Mouse (Mus musculus) naive thymus-derived CD4-positive, alpha-beta T cell, adult 2 months (primary cell): ENCODE measurements at regions not wholly inside any gene's neighbourhood (a gene's known extent, or its start where the extent isn't known, plus 50 kb on each side); places are given as distances from the start of the nearest gene placed in this dataset.

Source experiments
- DNase-seq: peaks from one replicate; pipeline ENCODE4 v3.0.0-alpha.2; 2011; ENCODE audit warnings: low read depth

- DNase-seq, result no peak
These were observed 89.7 kb downstream of the Mn1 start for GRCm38 (mm10) chr5:111506821-111507220.

GRCm38 (mm10) chr5:111507332-111507731, 90.2 kb downstream of the Mn1 start:
- DNase-seq, result no peak

- peak; percentile 93 for DNase-seq
These were observed 91.9 kb downstream of the Mn1 start for GRCm38 (mm10) chr5:111509014-111509561.

GRCm38 (mm10) chr5:111509575-111510057, 92.5 kb downstream of the Mn1 start:
- no peak for DNase-seq

DNA sequence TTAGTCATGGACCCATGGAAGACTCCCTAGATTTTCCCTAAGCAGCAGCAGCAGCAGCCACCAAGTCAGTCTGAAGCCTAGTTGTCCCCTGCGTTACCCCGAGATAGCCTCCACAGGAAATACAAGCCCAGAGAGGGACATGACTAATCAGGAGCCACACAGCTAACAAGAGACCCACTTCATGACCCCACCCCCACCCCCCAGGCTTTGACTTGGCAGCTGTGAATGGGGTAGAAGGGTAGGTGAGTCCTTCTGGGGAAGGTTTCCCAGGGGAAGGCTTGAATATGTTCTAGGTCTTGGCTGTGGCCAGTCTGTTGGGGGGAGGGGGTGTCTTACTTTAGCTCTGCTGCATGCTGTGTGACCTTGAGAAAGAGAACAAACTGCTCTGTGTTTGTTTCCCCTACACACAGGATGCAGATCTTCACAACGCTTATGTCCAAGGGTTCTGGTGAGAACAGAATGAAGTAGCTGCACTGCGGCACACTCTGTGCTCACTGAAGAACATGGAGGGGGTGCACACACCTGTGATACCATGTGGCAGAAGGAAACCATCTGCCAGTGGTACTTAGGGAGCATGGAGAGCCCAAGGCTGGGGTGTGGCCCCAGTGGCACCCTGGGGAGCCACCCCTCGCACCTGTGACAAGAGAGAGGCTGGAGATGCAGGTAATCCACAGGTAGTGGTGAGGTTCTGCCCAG, 93.2 kb downstream of the Mn1 start:
- peak; percentile 49 for DNase-seq

- peak; percentile 51 for DNase-seq
These were observed 93.7 kb downstream of the Mn1 start for GRCm38 (mm10) chr5:111510879-111511231.

DNA sequence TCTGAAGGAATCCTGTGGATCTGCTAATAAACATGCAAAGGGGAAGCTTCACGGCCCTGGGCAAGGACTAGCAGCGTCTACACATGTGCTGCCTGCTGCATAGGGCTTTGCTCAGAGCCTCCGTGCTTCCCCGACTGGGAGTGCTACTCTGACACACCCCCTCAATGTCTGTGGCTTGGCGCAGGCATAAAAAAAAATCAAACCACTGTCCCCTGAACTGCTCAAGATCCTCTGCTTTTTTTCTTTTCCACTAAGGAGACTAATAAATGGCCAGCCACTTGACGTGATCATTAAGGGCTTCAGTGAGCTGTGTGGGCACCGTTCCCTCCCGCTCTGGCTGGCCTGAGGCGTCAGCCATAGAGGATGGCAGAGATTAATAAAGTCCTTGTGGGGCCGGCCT, 94.8 kb downstream of the Mn1 start:
- no peak for DNase-seq

DNA sequence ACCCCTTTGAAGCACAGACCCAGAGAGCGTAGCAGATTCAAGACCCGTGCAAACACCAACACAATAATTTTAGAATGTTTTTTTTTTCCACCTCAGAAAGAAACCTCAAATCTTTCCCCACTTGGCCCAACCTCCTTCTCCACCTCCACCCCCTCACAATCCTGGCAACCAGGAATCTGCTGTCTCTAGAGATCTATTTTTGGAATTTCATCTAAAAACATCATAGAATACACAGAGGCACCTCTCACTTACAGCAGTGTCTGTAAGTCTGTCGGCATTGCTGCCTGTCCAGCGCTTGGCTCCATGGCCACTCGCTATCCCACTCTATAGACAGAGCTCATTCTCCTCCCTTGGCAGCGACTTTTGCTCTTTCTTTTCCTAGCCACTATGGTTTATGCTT, 96.8 kb downstream of the Mn1 start:
- no peak for DNase-seq

DNA sequence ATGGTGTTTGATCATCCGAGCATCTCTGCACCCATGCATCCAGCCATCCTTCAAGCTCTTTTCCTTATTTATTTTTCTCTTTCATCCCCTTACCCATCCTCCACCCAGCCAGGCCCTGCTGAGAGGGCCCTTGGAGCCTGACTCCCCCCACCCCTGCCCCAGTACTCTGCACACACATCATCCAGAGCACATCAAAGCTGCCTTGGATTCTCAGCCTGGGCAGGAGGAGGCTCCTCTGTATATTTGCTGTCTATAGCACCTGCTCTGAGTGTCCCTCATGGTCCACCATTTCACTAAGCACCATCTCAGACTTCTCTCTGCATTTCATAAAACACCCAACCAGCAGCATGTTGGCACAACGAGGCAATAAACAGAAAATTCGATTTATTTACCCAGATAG, 101.9 kb downstream of the Mn1 start:
- no peak for DNase-seq

- DNase-seq, result no peak
These were observed 102.4 kb downstream of the Mn1 start for GRCm38 (mm10) chr5:111519500-111520041.

DNA sequence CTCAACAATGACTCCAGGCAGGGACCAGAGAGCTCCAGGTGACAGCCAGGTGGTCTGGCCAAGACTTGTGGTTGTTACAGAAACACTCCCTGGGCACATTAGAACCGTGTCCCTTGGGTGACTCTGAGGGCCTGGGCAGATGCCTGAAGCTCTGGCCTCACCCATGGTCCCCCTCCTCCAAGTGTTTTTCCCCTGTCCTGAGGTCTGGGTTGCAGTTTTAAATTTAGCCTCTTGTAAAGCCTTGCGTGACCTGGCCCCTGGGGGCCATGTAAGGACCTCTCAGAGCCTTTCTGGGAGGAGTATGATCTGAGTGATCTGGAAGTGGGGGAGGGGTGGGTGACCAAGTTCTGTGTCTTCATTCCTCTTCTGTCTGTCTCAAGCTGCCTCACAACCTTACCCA, 104.7 kb downstream of the Mn1 start:
- DNase-seq, result no peak

DNA sequence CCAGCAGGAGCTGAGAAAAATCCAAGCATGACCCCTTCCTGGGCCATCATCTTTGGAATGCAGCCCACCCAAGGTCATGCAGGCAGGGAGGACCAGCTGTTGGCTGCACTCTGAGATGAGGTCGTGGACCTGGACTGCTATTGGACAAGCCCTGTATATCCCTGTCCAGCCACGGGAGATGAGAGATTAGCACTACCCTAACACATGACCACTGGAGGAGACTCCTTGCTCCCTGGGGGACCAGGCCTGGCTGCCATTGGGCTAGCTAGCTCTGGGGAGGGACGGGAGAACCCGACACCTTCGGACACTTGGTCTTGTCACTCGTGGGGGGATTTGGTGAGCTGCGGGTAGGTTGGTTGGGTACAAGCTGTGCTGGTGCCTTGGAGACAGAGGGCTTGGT, 105.4 kb downstream of the Mn1 start:
- no peak for DNase-seq

- DNase-seq, result no peak
These were observed 110.6 kb downstream of the Mn1 start for GRCm38 (mm10) chr5:111527741-111528140.

DNA sequence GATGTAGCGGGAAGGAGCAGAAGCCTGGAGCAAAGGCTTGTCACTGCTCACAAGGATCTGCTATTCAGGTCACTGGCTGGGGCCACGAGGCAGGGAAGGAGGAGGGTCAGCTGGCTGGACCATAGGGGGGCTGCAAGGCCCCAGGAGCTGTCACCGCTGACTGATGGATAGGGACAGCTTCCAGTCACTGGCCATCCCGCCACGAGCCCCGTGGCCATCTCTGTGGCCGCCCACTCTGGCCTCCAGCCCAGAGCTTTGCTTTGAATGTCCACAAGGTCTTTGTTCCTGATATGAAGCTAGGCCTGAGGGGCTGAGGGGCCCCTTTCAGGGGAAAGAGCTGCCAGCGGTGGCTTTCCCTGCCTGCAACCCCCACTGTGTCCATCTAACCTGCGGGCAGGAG, 111.9 kb downstream of the Mn1 start:
- DNase-seq, result no peak

DNA sequence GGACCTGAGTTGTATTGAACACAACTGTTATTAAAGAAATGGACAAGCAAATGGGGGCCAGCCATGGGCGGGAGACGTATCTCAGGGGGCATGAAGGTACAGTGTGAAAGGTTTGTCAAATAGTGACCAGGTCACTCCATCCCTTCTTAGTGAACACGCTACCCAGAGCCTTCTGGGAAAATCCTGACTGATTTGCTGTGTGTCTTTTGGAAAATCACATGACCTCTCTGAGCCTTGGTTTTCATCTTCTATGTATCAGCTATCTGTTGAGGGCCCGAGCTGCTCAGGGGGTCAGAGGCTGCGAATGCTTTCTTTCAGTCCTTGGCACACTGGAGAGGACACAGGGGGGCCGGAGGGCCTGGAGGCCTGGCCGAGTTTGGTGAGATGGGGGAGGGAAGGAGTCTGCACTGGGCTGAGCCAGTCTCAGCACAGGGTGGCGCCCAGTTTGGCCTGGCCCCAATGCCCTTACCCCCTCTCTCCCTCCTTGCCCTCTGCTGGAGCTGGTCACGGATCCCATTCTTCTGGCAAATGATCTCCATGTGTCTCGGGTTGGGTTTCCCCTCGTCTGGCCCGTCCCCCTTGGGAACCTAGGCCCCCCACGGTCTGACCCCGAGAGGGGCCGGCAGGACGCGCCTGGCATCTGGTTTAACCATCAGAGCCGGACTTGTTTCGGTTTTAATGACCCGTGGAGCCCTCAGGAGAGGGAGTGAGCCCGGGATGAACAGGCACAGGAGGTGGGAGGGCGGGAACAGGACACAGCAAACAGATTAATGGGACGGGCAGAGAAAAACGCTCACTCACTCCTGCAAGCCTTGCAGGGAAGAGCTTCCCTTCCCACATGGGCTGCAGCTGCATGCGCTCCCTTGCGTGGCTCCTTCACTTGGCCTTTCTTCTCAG, 113.7 kb downstream of the Mn1 start:
- no peak for DNase-seq

DNA sequence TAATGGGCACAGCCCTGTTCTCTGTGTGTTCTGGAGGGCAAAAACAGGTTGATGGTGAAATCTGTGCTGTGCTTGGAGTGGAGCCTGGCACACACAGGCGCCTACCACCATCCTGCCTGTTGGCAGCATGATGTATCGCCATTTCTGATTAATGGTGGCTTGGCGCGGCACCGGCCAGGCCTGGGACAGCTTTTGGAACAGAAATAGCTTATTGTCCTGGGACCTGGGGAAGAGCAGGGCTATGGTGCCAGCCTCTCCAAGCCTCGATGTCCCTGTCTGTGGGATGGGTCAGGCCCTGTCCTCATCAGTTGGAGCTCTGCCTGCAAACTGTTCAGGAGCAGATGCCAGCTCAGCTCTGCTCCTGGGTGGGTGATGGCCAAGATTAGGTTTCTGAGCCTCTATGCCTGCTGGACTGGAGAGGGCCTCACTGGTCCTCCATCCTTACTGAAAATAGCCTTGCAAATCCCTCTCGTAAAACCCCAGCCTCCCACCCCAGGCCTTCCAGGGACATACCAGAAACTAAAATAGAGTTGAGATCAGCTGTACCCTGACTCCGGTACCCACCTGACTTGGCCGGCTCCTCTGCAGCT, 115.4 kb downstream of the Mn1 start:
- no peak for DNase-seq

DNA sequence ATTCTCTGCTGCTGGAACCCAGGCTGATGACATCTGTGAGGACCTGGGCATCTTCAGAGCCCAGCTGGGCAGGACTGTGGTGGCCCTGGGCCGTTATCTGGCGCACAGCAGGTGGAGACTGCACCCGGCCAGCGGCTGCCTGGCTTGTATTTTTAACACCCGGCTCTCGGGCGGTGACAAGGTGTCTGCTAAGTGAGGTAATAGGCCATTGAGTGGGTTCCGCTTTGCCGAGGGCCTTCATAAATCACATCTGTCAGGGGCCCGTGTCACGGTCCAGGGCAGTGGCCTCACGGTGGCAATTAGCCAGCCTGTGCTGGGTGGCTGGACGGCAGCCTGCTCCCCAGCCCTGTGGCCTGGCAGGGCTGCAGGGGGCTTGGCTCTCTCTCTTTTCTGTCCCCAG, 118.8 kb downstream of the Mn1 start:
- DNase-seq, result no peak

DNA sequence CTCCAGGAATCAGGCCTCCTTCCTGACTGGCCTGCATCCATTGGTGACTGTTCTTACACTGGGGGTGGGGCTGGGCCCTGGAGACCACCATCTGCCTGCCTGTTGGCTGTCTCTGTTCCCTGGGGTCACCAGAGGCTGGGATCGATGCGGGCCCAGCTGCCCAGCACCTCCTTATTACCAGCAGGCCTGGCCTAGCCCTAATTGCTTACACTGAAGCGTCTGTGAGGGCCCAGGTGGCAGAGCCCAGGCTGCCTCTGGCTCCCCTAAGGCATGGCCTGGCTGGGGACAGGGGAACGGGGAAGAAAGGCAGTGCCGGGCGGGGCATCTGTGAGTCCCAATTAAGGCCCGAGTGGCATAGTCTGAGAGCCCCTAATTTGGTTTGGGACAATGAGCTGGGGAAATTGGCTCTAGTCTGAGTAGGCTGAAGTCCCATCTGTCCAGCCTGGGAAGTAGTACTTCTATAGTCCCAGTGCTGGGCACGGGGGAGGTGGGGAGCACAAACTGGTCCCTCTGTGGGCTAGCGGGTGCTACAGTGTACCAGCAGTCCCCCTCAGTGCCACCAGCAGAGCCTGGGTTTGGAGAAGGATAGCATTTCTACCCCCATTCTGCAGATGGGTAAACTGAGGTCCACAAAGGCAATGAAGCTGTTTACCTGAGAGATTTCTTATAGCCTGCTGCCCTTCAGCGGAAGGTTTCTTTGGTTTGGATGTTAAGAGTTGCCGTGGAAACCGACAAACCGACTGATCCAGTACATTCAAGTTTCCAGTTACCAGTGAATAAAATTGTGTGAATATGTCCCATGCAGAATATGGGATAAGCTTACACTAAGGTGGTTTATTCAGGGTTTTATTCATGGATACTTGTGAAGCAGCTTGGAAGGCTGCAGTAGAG, 121.6 kb downstream of the Mn1 start:
- DNase-seq, result no peak

GRCm38 (mm10) chr5:111540486-111540885, 123.3 kb downstream of the Mn1 start:
- DNase-seq, result no peak

- DNase-seq, result no peak
These were observed 124.9 kb downstream of the Mn1 start for GRCm38 (mm10) chr5:111542077-111542476.

DNA sequence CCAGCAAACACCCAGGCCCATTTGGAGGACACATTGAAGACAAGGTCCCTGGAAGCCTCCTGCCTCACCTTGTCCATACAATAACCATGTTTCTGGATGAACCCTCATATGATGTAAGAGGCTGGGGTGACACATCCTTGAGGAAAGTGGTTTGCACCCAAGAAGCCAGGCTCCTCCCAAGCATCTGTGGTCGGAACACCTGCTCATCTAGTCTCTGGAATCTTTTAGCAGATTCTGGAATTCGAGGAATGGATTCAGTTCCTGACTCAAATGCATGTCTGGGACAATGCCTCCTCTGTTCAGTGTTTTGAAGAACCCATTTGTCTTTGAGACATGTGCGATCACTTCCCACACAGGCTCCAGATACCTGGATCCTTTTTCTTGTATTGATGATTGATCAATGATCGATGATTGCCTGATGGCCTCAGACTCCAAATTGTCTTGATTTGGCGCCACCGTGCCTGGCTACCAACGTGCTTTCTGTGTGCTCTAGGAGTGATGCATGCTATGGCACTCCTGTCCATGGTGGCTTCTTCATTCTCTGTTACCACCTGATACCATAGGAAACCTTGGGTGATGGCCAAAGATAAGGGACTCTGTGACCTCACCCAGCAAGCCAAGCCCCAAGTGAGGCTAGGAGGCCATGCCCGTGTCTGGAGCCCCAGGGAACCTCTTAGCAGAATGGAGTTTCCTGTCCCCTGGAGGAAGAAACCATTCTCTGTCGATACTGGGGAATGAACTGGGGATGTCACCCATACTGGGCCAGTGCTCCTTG, 126.7 kb downstream of the Mn1 start:
- no peak for DNase-seq
